Mouse (Mus musculus) NIH3T3 (cell line): ENCODE data around the gene 4930579F01Rik.
A peak's percentile ranks its signal among the peaks of the same experiment; 100 is the strongest.
"Not testable (repeated sequence)": the region's sequence is repeated elsewhere in the genome, so short reads cannot be mapped to it uniquely, and the experiment has no call there.

Experiments used
- DNase-seq: peaks from one replicate; pipeline ENCODE4 v3.0.0-alpha.2; 2012; ENCODE audit warnings: low read depth

Gene 4930579F01Rik

GRCm38 (mm10) chr3:138144642-138145171 lies 48.9 kb downstream of the 4930579F01Rik start, which contains the start of gene Mttp:
Gene Mttp, minus strand, starts transcription at chr3:138144968.
- DNase-seq, result peak; percentile 92

- no peak for DNase-seq
These were observed 49.5 kb downstream of the 4930579F01Rik start for GRCm38 (mm10) chr3:138144060-138144641.

- peak; percentile 99 for DNase-seq
These were observed 50.1 kb downstream of the 4930579F01Rik start, which contains the start of gene Trmt10a for GRCm38 (mm10) chr3:138143315-138144059. Gene Trmt10a, plus strand, starts transcription at chr3:138143448.

GRCm38 (mm10) chr3:138142733-138143314 lies 50.8 kb downstream of the 4930579F01Rik start:
- DNase-seq, result no peak

GRCm38 (mm10) chr3:138142052-138142732 lies 51.4 kb downstream of the 4930579F01Rik start:
- DNase-seq, result peak; percentile 55

GRCm38 (mm10) chr3:138139663-138140062 lies 54.0 kb downstream of the 4930579F01Rik start:
- no peak for DNase-seq

GRCm38 (mm10) chr3:138138146-138138545 lies 55.5 kb downstream of the 4930579F01Rik start:
- not testable (repeated sequence) for DNase-seq

GRCm38 (mm10) chr3:138134528-138134927 lies 59.1 kb downstream of the 4930579F01Rik start:
- no peak for DNase-seq

- DNase-seq, result no peak
These were observed 59.7 kb downstream of the 4930579F01Rik start for GRCm38 (mm10) chr3:138133916-138134315.

GRCm38 (mm10) chr3:138133463-138133862 lies 60.2 kb downstream of the 4930579F01Rik start:
- DNase-seq, result no peak

- no peak for DNase-seq
These were observed 62.5 kb downstream of the 4930579F01Rik start for GRCm38 (mm10) chr3:138131168-138131567.

- no peak for DNase-seq
These were observed 62.9 kb downstream of the 4930579F01Rik start for GRCm38 (mm10) chr3:138130692-138131091.

GRCm38 (mm10) chr3:138129110-138129509 lies 64.5 kb downstream of the 4930579F01Rik start:
- DNase-seq, result no peak

- DNase-seq, result no peak
These were observed 69.8 kb downstream of the 4930579F01Rik start for GRCm38 (mm10) chr3:138123842-138124241.

- no peak for DNase-seq
These were observed 72.2 kb downstream of the 4930579F01Rik start for GRCm38 (mm10) chr3:138121461-138121860.

- no peak for DNase-seq
These were observed 74.0 kb downstream of the 4930579F01Rik start for GRCm38 (mm10) chr3:138119444-138120105.

GRCm38 (mm10) chr3:138118831-138119230 lies 74.8 kb downstream of the 4930579F01Rik start:
- no peak for DNase-seq

- DNase-seq, result no peak
These were observed 75.2 kb downstream of the 4930579F01Rik start for GRCm38 (mm10) chr3:138118392-138118791.

GRCm38 (mm10) chr3:138116871-138117270 lies 76.8 kb downstream of the 4930579F01Rik start:
- peak; percentile 34 for DNase-seq

- no peak for DNase-seq
These were observed 79.5 kb downstream of the 4930579F01Rik start for GRCm38 (mm10) chr3:138114106-138114505.
